Mouse (Mus musculus): ENCODE results near the gene Iglon5. TPM values are rescaled to one million over a fixed set of nuclear protein-coding genes. Genes with fewer than 3 reads are reported as not detected.

The Iglon5 gene
- polyA plus RNA-seq, 1 experiment from 2014 or later = not detected

GRCm38 (mm10) chr7:43511707-43512478, 22.0 kb upstream of the Iglon5 start:
- H3K4me2 ChIP-seq (ENCODE audit: low read depth, low read length) = no peak overlapping the region
- no peak overlapping the region for H3K27ac ChIP-seq (ENCODE audit: low read length)
- ATAC-seq (ENCODE audit: low read depth) = no peak
- 22% methylated on average over 4 of the region's 4 CpGs for WGBS (ENCODE audit: insufficient replicate concordance)
- H3K9ac ChIP-seq (ENCODE audit: low read depth, low read length) = no peak overlapping the region
- H3K4me1 ChIP-seq (ENCODE audit: control insufficient read depth, low read depth, low read length) = no peaks in the 10 kb centered on the region
- H3K9me3 ChIP-seq (replicated peaks; ENCODE audit: control insufficient read depth, low read length) = no peaks in the 10 kb centered on the region
- H3K4me3 ChIP-seq (ENCODE audit: low read depth, low read length) = no peak overlapping the region
- no peaks in the 10 kb centered on the region for H3K36me3 ChIP-seq (ENCODE audit: control insufficient read depth, insufficient read depth)
- no peaks in the 10 kb centered on the region for H3K27me3 ChIP-seq (ENCODE audit: control insufficient read depth, insufficient read depth, low read depth, low read length)

GRCm38 (mm10) chr7:43495343-43496021, 5.6 kb upstream of the Iglon5 start:
- WGBS (ENCODE audit: insufficient replicate concordance) = 17% methylated on average over 21 of the region's 21 CpGs
- H3K4me1 ChIP-seq (ENCODE audit: control insufficient read depth, low read depth, low read length) = no peaks in the 10 kb centered on the region
- H3K4me2 ChIP-seq (ENCODE audit: low read depth, low read length) = no peak overlapping the region
- no peak overlapping the region for H3K27ac ChIP-seq (ENCODE audit: low read length)
- no peaks in the 10 kb centered on the region for H3K9me3 ChIP-seq (replicated peaks; ENCODE audit: control insufficient read depth, low read length)
- peaks cover 5% of the 10 kb centered on the region for H3K27me3 ChIP-seq (ENCODE audit: control insufficient read depth, insufficient read depth, low read depth, low read length)
- H3K9ac ChIP-seq (ENCODE audit: low read depth, low read length) = no peak overlapping the region
- no peak for ATAC-seq (ENCODE audit: low read depth)
- no peaks in the 10 kb centered on the region for H3K36me3 ChIP-seq (ENCODE audit: control insufficient read depth, insufficient read depth)
- H3K4me3 ChIP-seq (ENCODE audit: low read depth, low read length) = no peak overlapping the region

DNA sequence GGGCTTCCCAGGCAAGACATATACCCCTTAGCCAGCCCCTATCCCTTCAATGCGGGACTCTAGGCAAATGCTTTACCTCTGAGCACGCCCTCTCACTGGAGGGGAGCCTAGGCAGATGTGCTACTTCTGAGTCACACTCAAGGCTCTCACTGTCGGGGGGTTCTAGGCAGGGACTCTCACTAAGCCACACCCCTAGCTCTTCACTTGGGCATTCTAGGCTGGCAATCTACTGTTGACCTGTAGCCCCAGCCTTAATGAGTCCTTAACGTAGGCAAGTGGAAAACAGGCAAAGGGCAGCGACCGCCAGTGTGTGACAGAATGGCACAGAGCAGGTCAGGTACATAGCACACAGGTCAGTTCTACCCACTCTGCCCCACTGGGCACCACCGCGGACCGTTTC, 986 bp upstream of the Iglon5 start:
- 50% methylated on average over 9 of the region's 9 CpGs for whole genome bisulfite sequencing (ENCODE audit: insufficient replicate concordance)

DNA sequence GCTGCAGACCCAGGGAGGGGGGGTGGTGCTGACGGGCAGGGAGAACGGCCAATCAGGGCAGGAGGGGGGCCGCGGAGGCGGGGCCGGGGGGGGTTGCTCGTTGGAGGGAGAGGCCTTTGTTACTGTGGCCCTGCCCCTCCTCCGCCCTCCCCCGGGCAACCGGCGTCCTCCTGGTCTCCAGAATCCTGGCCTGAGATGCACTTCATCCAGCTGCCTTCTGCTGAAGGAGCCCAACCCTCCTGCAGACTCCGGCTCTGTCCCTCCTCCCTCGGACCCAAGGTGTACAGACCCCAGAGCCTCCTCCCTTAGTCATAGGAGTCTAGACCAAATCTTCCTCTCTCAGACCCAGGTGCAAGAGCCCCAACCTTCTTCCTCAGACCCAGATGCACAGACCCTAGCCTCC, 308 bp upstream of the Iglon5 start:
- Histone ChIP-seq H3K9me3 (replicated peaks; ENCODE audit: control insufficient read depth, low read length) (no peaks in the 10 kb centered on the region), H3K4me1 (ENCODE audit: control insufficient read depth, low read depth, low read length) (no peaks in the 10 kb centered on the region), H3K4me3 (ENCODE audit: low read depth, low read length) (no peak overlapping the region), H3K4me2 (ENCODE audit: low read depth, low read length) (no peak overlapping the region), H3K9ac (ENCODE audit: low read depth, low read length) (no peak overlapping the region), H3K27ac (ENCODE audit: low read length) (no peak overlapping the region), H3K27me3 (ENCODE audit: control insufficient read depth, insufficient read depth, low read depth, low read length) (peaks cover 27% of the 10 kb centered on the region), H3K36me3 (ENCODE audit: control insufficient read depth, insufficient read depth) (no peaks in the 10 kb centered on the region)
- no peak for ATAC-seq (ENCODE audit: low read depth)
- 3% methylated on average over 7 of the region's 13 CpGs for WGBS (ENCODE audit: insufficient replicate concordance)

More for the DNA sequence above, 986 bp upstream of the Iglon5 start:
- Histone ChIP-seq H3K36me3 (ENCODE audit: control insufficient read depth, insufficient read depth) (no peaks in the 10 kb centered on the region), H3K4me2 (ENCODE audit: low read depth, low read length) (no peak overlapping the region), H3K4me1 (ENCODE audit: control insufficient read depth, low read depth, low read length) (no peaks in the 10 kb centered on the region), H3K27ac (ENCODE audit: low read length) (no peak overlapping the region), H3K9ac (ENCODE audit: low read depth, low read length) (no peak overlapping the region), H3K9me3 (replicated peaks; ENCODE audit: control insufficient read depth, low read length) (no peaks in the 10 kb centered on the region), H3K27me3 (ENCODE audit: control insufficient read depth, insufficient read depth, low read depth, low read length) (peaks cover 27% of the 10 kb centered on the region), H3K4me3 (ENCODE audit: low read depth, low read length) (no peak overlapping the region)
- no peak for ATAC-seq (ENCODE audit: low read depth)

DNA sequence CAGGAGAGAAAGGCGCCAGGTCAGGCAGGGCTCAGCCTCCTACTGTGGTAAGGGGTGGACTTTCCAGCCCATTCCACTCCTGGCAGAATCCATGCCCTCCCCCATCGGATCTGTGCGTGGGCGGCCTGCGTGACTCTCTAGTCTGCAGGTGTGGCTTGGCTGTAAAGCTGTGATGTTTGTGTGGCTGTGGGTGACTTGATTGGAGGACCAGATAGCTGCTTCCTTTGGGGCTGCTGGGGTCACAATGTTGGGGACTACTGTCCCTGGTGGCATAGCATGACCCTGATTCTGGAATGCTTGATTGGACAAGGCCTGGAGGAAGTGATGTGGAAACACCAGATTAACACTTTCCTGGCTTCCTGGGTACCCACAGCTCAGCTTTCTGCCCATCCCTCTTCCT, 1.2 kb downstream of the Iglon5 start:
- no peak overlapping the region for H3K4me3 ChIP-seq (ENCODE audit: low read depth, low read length)
- peaks cover 27% of the 10 kb centered on the region for H3K27me3 ChIP-seq (ENCODE audit: control insufficient read depth, insufficient read depth, low read depth, low read length)
- WGBS (ENCODE audit: insufficient replicate concordance) = 26% methylated on average over 5 of the region's 5 CpGs
- ATAC-seq (ENCODE audit: low read depth) = no peak
- H3K4me2 ChIP-seq (ENCODE audit: low read depth, low read length) = no peak overlapping the region
- H3K9ac ChIP-seq (ENCODE audit: low read depth, low read length) = no peak overlapping the region
- no peak overlapping the region for H3K27ac ChIP-seq (ENCODE audit: low read length)
- H3K4me1 ChIP-seq (ENCODE audit: control insufficient read depth, low read depth, low read length) = no peaks in the 10 kb centered on the region
- H3K9me3 ChIP-seq (replicated peaks; ENCODE audit: control insufficient read depth, low read length) = no peaks in the 10 kb centered on the region
- H3K36me3 ChIP-seq (ENCODE audit: control insufficient read depth, insufficient read depth) = no peaks in the 10 kb centered on the region

GRCm38 (mm10) chr7:43483236-43483635, 6.6 kb downstream of the Iglon5 start:
- Histone ChIP-seq H3K4me1 (ENCODE audit: control insufficient read depth, low read depth, low read length) (no peaks in the 10 kb centered on the region), H3K9ac (ENCODE audit: low read depth, low read length) (no peak overlapping the region), H3K4me2 (ENCODE audit: low read depth, low read length) (no peak overlapping the region), H3K4me3 (ENCODE audit: low read depth, low read length) (no peak overlapping the region), H3K27me3 (ENCODE audit: control insufficient read depth, insufficient read depth, low read depth, low read length) (0 out of 2 replicates have a peak, but pooled peaks cover under 1% of the 10 kb centered on the region), H3K27ac (ENCODE audit: low read length) (no peak overlapping the region), H3K9me3 (replicated peaks; ENCODE audit: control insufficient read depth, low read length) (no peaks in the 10 kb centered on the region), H3K36me3 (ENCODE audit: control insufficient read depth, insufficient read depth) (no peaks in the 10 kb centered on the region)
- ATAC-seq (ENCODE audit: low read depth) = no peak
- WGBS (ENCODE audit: insufficient replicate concordance) = 7% methylated on average over 10 of the region's 10 CpGs

GRCm38 (mm10) chr7:43482090-43482716, 7.7 kb downstream of the Iglon5 start:
- no peak overlapping the region for H3K9ac ChIP-seq (ENCODE audit: low read depth, low read length)
- no peak overlapping the region for H3K4me2 ChIP-seq (ENCODE audit: low read depth, low read length)
- H3K27ac ChIP-seq (ENCODE audit: low read length) = no peak overlapping the region
- H3K4me3 ChIP-seq (ENCODE audit: low read depth, low read length) = no peak overlapping the region
- 51% methylated on average over 8 of the region's 8 CpGs for WGBS (ENCODE audit: insufficient replicate concordance)
- no peaks in the 10 kb centered on the region for H3K9me3 ChIP-seq (replicated peaks; ENCODE audit: control insufficient read depth, low read length)
- no peaks in the 10 kb centered on the region for H3K4me1 ChIP-seq (ENCODE audit: control insufficient read depth, low read depth, low read length)
- H3K27me3 ChIP-seq (ENCODE audit: control insufficient read depth, insufficient read depth, low read depth, low read length) = peaks cover 8% of the 10 kb centered on the region
- ATAC-seq (ENCODE audit: low read depth) = no peak
- H3K36me3 ChIP-seq (ENCODE audit: control insufficient read depth, insufficient read depth) = no peaks in the 10 kb centered on the region

DNA sequence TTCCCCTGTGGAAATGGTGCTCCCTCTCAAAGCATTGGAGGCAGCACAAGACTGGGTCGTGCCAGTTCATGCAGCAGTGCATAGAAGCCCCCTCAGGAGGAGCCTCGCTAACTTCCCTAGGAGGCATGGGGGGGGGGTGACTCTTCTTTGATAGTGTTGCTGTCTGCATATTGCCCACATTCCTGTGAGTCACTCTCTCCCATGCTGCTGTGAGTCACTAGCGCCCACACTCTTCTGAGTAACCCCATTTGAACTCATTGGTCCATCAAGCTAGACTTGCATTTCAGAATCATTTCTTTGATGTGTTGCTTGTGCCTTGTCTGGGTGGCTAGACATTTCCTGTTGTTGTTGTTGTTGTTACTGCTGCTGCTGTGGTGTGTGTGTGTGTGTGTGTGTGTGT, 8.7 kb downstream of the Iglon5 start:
- no peaks in the 10 kb centered on the region for H3K9me3 ChIP-seq (replicated peaks; ENCODE audit: control insufficient read depth, low read length)
- no peak for ATAC-seq (ENCODE audit: low read depth)
- no peak overlapping the region for H3K9ac ChIP-seq (ENCODE audit: low read depth, low read length)
- peaks cover 19% of the 10 kb centered on the region for H3K27me3 ChIP-seq (ENCODE audit: control insufficient read depth, insufficient read depth, low read depth, low read length)
- no peaks in the 10 kb centered on the region for H3K36me3 ChIP-seq (ENCODE audit: control insufficient read depth, insufficient read depth)
- H3K4me2 ChIP-seq (ENCODE audit: low read depth, low read length) = no peak overlapping the region
- no peak overlapping the region for H3K27ac ChIP-seq (ENCODE audit: low read length)
- no peaks in the 10 kb centered on the region for H3K4me1 ChIP-seq (ENCODE audit: control insufficient read depth, low read depth, low read length)
- H3K4me3 ChIP-seq (ENCODE audit: low read depth, low read length) = no peak overlapping the region
- WGBS (ENCODE audit: insufficient replicate concordance) = 37% methylated on average over 3 of the region's 3 CpGs

DNA sequence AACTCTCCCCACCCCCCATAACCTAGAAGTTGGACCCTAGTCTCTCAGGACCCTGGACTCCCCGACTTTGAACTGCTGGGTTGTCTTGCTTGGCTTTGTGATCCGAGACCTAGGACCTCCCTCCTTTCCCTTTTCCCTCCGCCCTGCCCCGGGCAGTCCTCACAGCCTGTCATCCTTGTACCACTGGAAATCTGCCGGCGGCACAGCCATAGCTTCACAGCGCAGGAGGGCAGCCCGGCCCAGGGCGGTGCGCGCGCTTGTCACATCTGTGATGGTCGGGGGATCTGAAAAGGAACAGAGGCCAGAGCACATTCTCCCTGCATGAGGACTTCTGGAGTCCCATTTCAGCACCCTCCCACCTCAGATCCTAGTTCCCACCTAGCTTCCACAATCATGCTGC, 13.5 kb downstream of the Iglon5 start:
- no peak for ATAC-seq (ENCODE audit: low read depth)

More for the DNA sequence above, 13.5 kb downstream of the Iglon5 start:
- peaks cover 27% of the 10 kb centered on the region for H3K27me3 ChIP-seq (ENCODE audit: control insufficient read depth, insufficient read depth, low read depth, low read length)
- no peak overlapping the region for H3K27ac ChIP-seq (ENCODE audit: low read length)
- H3K4me1 ChIP-seq (ENCODE audit: control insufficient read depth, low read depth, low read length) = no peaks in the 10 kb centered on the region
- H3K4me3 ChIP-seq (ENCODE audit: low read depth, low read length) = no peak overlapping the region
- no peaks in the 10 kb centered on the region for H3K36me3 ChIP-seq (ENCODE audit: control insufficient read depth, insufficient read depth)
- H3K9ac ChIP-seq (ENCODE audit: low read depth, low read length) = no peak overlapping the region
- H3K9me3 ChIP-seq (replicated peaks; ENCODE audit: control insufficient read depth, low read length) = no peaks in the 10 kb centered on the region
- H3K4me2 ChIP-seq (ENCODE audit: low read depth, low read length) = no peak overlapping the region
- WGBS (ENCODE audit: insufficient replicate concordance) = 8% methylated on average over 13 of the region's 13 CpGs

All from liver, embryonic 16.5 days (tissue).